Mouse (Mus musculus): ENCODE measurements at regions not wholly inside any gene's neighbourhood (a gene's known extent, or its start where the extent isn't known, plus 50 kb on each side); places are given as distances from the start of the nearest gene placed in this dataset.

DNA sequence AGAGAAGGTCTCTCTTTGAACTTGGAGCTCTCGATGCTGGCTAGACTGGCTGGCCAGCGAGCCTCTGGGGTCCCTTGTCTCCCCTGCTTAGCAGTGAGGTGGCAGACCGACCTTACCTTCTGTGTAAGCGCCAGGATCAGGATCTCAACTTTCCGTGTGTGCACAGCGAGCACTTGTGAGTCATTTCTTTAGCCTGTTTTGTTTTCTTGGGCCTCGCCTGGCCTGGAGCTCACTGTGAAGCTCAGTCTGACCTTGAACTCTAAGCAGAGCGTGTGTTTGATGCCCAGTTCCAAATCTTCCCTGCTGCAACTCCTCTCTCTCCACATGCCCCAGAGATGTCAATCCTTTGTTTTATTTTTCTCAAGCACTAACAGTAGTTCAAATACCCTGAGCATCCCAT lies 77.6 kb upstream of the Tgfbr2 start:
- H3K4me3 ChIP-seq (ENCODE audit: insufficient read depth, low read length) = no peak overlapping the region
- no peak overlapping the region for H3K27ac ChIP-seq (ENCODE audit: insufficient read depth, low read depth, low read length)
- H3K4me1 ChIP-seq (ENCODE audit: control insufficient read depth, insufficient read depth, low read length) = no peaks in the 10 kb centered on the region
- TF ChIP-seq CTCF (IDR thresholded peaks at IDR 0.05; ENCODE audit: low read depth, low read length) = no peak
- no peak for TF ChIP-seq POLR2A (IDR thresholded peaks at IDR 0.05; ENCODE audit: borderline replicate concordance, low read depth, low read length)

DNA sequence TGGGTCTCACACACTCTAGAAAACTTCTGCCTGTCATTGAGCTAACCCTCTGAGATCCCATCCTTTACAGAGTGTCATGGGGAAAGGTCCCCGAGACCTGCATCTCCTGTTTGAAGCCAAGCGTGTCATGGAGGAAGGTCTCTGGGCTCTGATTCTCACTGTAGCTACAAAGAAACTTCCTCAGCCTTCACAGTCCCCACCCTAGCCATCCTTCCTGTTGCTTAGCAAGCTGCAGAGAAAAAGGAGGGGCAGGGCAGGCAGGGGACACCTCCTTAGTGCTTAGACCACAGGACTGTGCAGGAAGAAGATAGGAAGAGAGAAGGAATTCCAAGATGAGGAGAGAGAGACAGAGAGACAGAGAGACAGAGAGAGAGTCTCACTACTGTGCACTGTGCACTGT lies 74.6 kb upstream of the Tgfbr2 start:
- Histone ChIP-seq H3K4me3 (ENCODE audit: insufficient read depth, low read length) (no peak overlapping the region), H3K4me1 (ENCODE audit: control insufficient read depth, insufficient read depth, low read length) (no peaks in the 10 kb centered on the region), H3K27ac (ENCODE audit: insufficient read depth, low read depth, low read length) (no peak overlapping the region)
- TF ChIP-seq POLR2A (IDR thresholded peaks at IDR 0.05; ENCODE audit: borderline replicate concordance, low read depth, low read length) (no peak), CTCF (IDR thresholded peaks at IDR 0.05; ENCODE audit: low read depth, low read length) (no peak)

DNA sequence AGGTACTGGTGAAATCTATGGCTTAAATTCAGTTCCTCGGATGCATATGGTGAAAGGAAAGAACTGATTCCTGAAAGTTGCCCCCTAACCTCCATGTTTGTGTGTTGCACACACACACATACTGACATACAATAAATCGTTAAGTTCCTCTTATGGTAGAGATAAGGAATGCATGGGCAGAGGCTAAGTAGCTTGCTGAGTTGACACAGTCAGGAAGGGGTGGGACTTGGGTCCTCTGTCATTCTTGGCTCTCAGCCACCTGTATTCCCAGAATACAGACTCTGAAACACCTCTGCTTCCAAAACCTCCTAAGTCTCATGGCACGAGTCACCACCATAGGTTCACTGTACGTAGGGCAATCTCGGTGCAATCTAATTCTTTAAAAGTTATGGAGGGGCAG lies 70.0 kb upstream of the Tgfbr2 start:
- TF ChIP-seq CTCF (IDR thresholded peaks at IDR 0.05; ENCODE audit: low read depth, low read length) = no peak
- no peak for TF ChIP-seq POLR2A (IDR thresholded peaks at IDR 0.05; ENCODE audit: borderline replicate concordance, low read depth, low read length)
- H3K4me1 ChIP-seq (ENCODE audit: control insufficient read depth, insufficient read depth, low read length) = no peaks in the 10 kb centered on the region
- no peak overlapping the region for H3K4me3 ChIP-seq (ENCODE audit: insufficient read depth, low read length)
- no peak overlapping the region for H3K27ac ChIP-seq (ENCODE audit: insufficient read depth, low read depth, low read length)

DNA sequence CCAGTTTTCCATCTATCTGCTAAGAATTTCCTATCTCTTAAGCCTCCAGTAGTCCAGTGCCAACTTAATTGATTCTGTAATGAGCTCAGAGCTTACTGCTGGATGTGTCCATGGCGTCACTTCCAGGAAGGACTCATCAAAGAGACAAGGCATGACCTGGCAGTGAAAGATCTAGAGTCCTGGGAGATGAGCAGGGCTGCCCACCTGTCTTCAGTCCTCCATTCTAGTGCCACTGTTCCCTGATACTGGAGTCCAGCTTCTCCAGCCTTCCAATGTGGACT lies 69.4 kb upstream of the Tgfbr2 start:
- Histone ChIP-seq H3K4me3 (ENCODE audit: insufficient read depth, low read length) (no peak overlapping the region), H3K4me1 (ENCODE audit: control insufficient read depth, insufficient read depth, low read length) (no peaks in the 10 kb centered on the region), H3K27ac (ENCODE audit: insufficient read depth, low read depth, low read length) (no peak overlapping the region)
- TF ChIP-seq POLR2A (IDR thresholded peaks at IDR 0.05; ENCODE audit: borderline replicate concordance, low read depth, low read length) (no peak), CTCF (IDR thresholded peaks at IDR 0.05; ENCODE audit: low read depth, low read length) (no peak)

DNA sequence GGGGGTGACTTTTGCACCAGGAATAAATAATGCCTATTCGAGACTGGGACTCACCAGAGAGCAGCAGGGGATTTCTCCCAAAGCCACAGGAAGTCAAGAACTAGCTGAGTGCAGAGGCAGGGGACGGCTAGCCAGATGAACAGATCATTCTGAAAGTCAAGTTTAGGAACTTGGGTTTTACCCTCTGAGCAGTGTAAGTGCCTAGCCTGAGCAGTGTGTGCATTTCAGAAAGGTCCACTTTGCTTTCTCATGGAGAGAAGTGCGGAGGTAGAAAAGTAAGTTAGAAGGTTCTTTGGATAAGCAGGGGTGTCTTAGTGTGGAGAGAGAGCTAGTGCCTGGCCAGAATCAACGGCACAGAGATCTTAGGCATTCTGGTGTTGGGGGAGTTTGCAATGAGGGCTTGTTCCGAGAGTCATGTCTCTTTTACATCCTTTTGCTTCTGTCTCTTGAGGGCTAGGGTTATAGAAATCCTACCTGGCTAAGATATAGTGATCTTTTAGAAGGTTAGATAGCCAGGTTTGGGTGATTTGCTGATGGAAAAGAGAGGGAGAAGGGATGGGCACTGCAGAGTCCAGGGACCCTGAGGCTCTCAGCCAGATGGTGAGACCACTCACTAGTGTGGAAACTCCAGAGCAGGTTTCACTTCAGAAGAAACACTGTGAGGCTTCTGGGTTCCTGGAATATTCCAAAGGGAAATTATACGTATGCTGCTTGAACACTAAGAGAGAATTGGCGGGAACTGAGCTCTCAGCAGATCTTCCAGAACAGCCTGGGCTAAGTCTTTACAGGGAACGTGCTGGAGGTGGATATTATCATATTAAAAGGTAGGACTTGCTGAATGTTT lies 68.8 kb upstream of the Tgfbr2 start:
- no peak overlapping the region for H3K4me3 ChIP-seq (ENCODE audit: insufficient read depth, low read length)
- H3K27ac ChIP-seq (ENCODE audit: insufficient read depth, low read depth, low read length) = no peak overlapping the region
- TF ChIP-seq POLR2A (IDR thresholded peaks at IDR 0.05; ENCODE audit: borderline replicate concordance, low read depth, low read length) = no peak
- TF ChIP-seq CTCF (IDR thresholded peaks at IDR 0.05; ENCODE audit: low read depth, low read length) = no peak
- H3K4me1 ChIP-seq (ENCODE audit: control insufficient read depth, insufficient read depth, low read length) = no peaks in the 10 kb centered on the region

DNA sequence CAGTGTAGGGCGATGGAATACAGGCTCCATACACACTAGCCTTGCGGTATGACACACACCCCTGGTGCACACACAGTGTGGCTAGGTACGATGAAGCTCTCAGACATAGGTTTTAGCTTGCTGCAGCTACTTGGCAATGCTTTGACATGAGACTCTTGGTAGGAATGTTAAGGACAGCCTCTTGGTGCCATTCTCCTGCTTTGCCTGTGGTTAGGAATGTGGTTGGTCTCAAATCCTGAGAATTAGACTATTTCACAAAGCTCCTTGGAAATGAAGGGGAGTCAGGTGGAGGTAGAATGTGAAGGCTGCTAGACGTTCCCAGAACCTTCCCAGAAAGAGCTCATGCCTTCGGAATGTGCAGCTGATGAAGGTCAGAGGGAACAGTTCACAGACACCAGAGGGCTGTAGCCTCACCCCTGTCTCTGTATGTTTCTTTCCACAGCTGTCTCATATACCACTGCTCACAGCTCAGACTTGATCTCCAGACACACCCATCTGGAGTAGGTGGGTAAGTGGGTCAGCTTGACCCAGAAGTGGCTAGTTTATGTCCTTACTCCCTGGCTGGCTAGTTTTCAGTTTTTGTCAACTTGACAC lies 66.9 kb upstream of the Tgfbr2 start:
- TF ChIP-seq CTCF (IDR thresholded peaks at IDR 0.05; ENCODE audit: low read depth, low read length) = no peak
- TF ChIP-seq POLR2A (IDR thresholded peaks at IDR 0.05; ENCODE audit: borderline replicate concordance, low read depth, low read length) = no peak
- Histone ChIP-seq H3K4me3 (ENCODE audit: insufficient read depth, low read length) (no peak overlapping the region), H3K4me1 (ENCODE audit: control insufficient read depth, insufficient read depth, low read length) (no peaks in the 10 kb centered on the region), H3K27ac (ENCODE audit: insufficient read depth, low read depth, low read length) (no peak overlapping the region)

DNA sequence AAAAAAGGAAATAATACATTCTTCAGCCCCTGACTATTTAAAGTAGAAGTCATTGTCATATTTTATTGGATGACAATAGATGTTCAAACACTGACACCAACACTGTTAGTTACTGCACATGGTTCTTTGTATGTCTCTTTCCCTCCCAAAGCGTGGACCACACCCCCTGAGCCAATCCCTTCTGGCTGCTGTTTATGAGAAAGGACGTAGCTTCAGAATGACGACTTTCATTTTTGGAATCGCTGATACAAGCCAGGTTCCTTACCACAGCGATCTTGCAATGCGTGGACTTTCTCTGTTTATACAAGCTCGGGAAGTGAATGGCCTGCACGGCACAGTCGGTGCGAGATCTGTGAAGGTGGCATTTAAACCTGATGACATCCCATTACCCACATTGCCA lies 66.1 kb upstream of the Tgfbr2 start:
- Histone ChIP-seq H3K4me3 (ENCODE audit: insufficient read depth, low read length) (no peak overlapping the region), H3K27ac (ENCODE audit: insufficient read depth, low read depth, low read length) (no peak overlapping the region), H3K4me1 (ENCODE audit: control insufficient read depth, insufficient read depth, low read length) (no peaks in the 10 kb centered on the region)
- no peak for TF ChIP-seq CTCF (IDR thresholded peaks at IDR 0.05; ENCODE audit: low read depth, low read length)
- TF ChIP-seq POLR2A (IDR thresholded peaks at IDR 0.05; ENCODE audit: borderline replicate concordance, low read depth, low read length) = no peak

DNA sequence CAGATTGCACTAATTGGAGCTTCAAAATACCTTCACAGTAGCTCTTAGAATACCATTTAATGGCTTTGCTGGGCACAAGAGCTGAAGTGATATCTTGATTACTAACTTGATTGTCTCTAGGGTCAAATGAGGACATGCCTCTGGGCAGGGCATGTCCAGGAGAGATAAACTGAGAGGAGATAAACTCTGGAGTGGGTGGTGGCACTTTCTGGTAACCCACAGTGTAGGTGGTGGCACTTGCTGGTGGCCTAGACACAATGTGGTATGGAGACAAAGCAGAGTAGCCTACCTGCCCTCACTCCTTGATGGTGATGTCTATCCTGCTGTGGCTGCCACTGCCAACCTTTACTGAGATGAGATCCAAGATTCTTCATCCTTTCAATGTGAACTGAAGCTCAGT lies 61.7 kb upstream of the Tgfbr2 start:
- no peak overlapping the region for H3K4me3 ChIP-seq (ENCODE audit: insufficient read depth, low read length)
- H3K27ac ChIP-seq (ENCODE audit: insufficient read depth, low read depth, low read length) = no peak overlapping the region
- no peak for TF ChIP-seq CTCF (IDR thresholded peaks at IDR 0.05; ENCODE audit: low read depth, low read length)
- no peaks in the 10 kb centered on the region for H3K4me1 ChIP-seq (ENCODE audit: control insufficient read depth, insufficient read depth, low read length)

DNA sequence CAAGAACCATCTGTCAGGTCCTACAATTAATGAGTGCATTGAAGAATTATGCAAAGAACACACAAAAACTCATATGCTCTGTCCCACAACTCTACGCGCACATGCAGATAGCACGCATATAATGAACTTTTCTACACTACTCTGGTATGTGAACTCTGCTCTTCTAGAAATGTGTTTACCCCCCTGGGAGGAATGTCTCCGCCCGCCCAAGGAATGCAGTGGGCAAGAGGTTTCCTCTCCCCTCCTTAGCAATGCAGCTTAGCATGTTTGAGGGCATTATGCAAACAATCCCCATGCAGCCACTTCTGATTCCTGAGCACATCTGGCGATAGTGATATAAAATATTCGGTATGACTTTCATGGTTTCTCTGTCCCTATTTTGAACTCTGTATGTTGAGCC lies 59.0 kb upstream of the Tgfbr2 start:
- Histone ChIP-seq H3K4me3 (ENCODE audit: insufficient read depth, low read length) (no peak overlapping the region), H3K27ac (ENCODE audit: insufficient read depth, low read depth, low read length) (no peak overlapping the region), H3K4me1 (ENCODE audit: control insufficient read depth, insufficient read depth, low read length) (no peaks in the 10 kb centered on the region)
- no peak for TF ChIP-seq CTCF (IDR thresholded peaks at IDR 0.05; ENCODE audit: low read depth, low read length)

DNA sequence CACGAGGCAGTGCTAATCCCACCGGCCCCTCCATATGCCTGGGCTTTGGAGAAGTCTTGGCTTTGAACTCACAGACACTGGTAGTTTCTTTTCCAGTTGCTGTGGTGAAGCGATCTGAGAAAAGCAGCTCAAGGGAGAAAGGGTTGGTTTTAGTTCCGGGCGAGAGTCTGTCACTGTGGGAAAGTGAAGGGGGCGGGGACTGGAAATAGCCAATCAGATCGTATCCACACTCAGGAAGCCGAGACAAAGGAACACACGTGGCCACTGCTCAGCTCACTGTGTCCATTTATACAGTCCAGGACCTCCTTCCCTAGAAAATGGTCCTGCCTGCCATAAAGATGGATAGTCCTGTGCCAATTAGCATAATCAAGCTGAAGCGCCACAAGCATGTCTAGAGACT lies 57.2 kb upstream of the Tgfbr2 start:
- Histone ChIP-seq H3K4me1 (ENCODE audit: control insufficient read depth, insufficient read depth, low read length) (no peaks in the 10 kb centered on the region), H3K4me3 (ENCODE audit: insufficient read depth, low read length) (no peak overlapping the region), H3K27ac (ENCODE audit: insufficient read depth, low read depth, low read length) (no peak overlapping the region)
- no peak for TF ChIP-seq POLR2A (IDR thresholded peaks at IDR 0.05; ENCODE audit: borderline replicate concordance, low read depth, low read length)
- TF ChIP-seq CTCF (IDR thresholded peaks at IDR 0.05; ENCODE audit: low read depth, low read length) = no peak
